Mouse (Mus musculus): ENCODE results near the gene Mogs.
"Not testable (repeated sequence)": the region's sequence is repeated elsewhere in the genome, so short reads cannot be mapped to it uniquely, and the experiment has no call there.

Gene Mogs

DNA sequence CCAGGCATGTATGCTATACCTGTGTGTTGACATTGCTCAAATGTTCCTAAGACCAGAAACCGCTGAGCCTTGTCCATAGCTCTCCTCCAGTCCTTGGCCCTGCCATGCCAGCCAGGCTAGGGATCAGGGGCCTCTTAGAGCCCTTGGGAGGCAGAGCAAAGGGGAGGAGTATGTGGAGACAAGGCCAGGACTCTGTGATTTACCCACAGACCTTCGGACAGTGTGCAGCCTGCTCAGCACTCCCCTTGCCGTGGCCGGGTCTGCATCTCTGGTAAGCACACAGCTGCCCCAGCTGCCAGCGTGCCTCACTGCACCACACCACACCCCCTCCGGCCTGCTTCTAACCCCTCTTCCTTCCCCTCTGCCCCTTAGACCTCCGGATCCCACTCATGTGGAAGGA, 32.0 kb downstream of the Mogs start:
- DNase-seq (ENCODE audit: low spot score in 2 of 2), result no peak

DNA sequence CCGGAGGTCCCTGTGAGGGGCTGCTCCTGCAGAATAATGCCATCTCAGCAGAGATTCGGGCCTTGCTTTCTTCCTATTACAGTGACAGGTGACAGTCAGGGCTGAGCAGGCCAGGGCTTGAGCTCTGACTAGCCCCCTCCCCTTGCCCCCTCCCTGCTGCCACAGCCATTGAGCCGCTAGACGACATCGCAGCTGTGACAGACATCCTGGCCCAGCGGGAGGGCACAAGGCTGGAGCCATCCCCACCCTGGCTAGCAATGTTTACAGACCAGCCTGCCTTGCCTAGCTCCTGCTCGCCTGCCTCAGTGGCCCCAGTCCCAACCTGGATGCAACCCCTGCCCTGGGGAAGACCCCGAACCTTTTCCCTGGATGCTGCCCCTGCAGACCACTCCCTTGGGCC, 36.4 kb downstream of the Mogs start:
- no peak for DNase-seq (ENCODE audit: low spot score in 2 of 2)

GRCm38 (mm10) chr6:83153038-83153437, 37.7 kb downstream of the Mogs start:
- no peak for DNase-seq (ENCODE audit: low spot score in 2 of 2)

- no peak for DNase-seq (ENCODE audit: low spot score in 2 of 2)
Observed at GRCm38 (mm10) chr6:83153485-83153884, 38.2 kb downstream of the Mogs start.

GRCm38 (mm10) chr6:83155552-83156238, 40.4 kb downstream of the Mogs start:
- DNase-seq (ENCODE audit: low spot score in 2 of 2), result no peak

DNA sequence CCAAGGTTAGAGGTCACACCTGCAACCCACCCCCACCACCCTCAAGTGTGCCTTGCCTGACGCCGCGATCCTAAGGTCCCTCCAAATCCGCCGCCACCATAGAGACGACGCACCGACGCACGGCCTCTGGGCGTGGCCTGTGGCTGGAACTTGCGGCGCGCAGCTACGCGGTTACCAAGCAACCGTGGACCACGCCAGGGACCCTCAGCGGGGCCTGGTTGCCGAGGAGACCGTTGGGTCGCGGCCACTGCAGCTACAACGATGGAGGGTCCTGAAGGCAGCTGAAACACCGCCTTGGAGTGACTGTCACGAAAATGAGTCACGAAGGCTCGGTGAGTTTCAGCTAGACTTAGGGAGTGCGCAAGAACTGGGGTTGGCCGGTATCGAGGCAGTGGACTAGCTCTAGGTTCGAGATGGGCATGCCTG, 41.0 kb downstream of the Mogs start, which contains the start of the genes Wdr54 and 1700003E16Rik:
Gene Wdr54, minus strand, starts transcription at position 139 of the 426 bp plus-strand sequence.
Gene 1700003E16Rik, plus strand, starts transcription at position 146 of the 426 bp plus-strand sequence.
- peak in 1 of 2 experiments; percentile 44 for DNase-seq (ENCODE audit: low spot score in 2 of 2)

GRCm38 (mm10) chr6:83159456-83159855, 44.2 kb downstream of the Mogs start:
- DNase-seq (ENCODE audit: low spot score in 2 of 2), result not testable (repeated sequence)

DNA sequence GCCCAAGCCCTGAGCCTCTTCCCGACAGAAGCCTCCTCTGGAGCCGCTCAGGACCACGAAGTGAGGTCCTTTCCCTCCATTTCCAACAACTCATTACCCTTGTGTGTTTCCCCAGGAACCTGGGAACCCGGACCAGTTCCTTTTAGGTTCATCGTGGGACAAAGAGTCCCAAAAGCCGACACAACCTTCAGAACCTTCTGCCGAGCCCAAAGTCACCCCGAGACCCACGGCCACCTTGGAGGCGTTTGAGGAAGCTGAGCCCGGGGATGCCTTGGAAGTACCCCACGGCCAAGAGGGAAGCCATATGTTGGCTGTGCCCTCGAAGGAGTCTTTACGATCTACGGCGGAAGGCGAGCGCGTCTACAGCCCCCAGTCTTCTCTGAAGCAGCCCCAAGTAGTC, 46.1 kb downstream of the Mogs start:
- no peak for DNase-seq (ENCODE audit: low spot score in 2 of 2)

GRCm38 (mm10) chr6:83161921-83162641, 46.8 kb downstream of the Mogs start:
- DNase-seq (ENCODE audit: low spot score in 2 of 2), result peak; percentile 46 to 54

- DNase-seq (ENCODE audit: low spot score in 2 of 2), result peak; percentile 59
Observed at GRCm38 (mm10) chr6:83162701-83163100, 47.4 kb downstream of the Mogs start.

DNA sequence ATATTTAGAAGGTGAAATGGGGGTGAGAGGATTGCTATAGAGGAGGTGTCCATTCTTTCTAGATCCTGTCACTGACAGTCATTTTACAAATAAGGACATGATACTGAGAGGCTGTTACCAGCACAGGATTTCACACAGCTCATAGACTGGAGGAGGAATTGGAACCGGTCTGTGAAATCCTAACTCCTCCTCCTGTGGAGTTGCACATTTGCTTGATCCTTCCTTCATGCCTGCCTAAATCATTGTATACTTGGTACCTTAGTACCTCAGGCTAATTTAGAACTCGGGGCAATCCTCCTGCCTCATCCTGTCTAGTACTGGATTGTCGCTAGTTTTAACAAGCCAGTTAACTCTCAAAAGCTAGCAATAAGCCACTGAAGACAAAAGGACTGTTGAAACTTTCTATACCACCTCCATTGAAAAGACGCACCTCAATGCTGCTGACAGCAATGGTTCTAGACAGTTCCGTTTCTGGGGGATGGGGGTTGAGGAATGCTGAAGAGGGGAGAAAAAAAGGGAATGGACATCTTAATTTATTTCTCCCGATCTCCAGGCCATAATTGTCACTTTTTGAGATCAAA, 49.8 kb downstream of the Mogs start:
- no peak for DNase-seq (ENCODE audit: low spot score in 2 of 2)

DNA sequence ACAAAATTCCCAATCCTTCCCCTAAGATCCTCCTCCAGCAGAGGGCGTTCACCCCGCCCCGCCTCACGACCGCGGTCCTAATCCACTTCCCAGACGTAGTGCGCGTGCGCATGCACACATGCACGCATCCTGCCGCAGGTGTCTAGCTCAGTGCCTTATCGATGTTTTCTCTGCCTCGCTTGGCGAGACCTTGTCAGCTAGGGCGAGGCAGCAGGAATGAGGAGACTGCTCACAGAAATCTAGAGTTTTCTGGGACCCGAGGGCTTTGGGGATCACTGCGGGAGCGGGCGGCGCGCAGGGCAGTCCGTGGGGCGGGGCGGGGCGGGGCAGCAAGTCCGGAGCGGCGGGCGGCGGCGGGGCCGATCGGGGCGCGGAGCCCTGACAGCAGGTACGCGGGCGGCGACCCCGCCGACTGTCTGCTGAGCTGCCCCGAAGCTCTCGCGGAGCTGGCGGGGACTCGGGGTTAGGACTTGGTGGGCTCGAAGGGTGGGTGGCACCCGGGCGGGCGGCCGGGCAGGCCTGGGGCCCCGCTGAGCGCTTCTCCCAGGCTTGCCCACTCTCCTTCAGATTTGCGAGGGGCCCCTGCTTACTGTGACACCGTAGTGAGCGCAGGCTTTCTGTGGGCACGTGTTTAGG, 50.4 kb downstream of the Mogs start, which contains the start of gene Dctn1:
Gene Dctn1, plus strand, starts transcription at position 314 of the 636 bp plus-strand sequence.
- peak; percentile 91 to 94 for DNase-seq (ENCODE audit: low spot score in 2 of 2)

- DNase-seq (ENCODE audit: low spot score in 2 of 2), result no peak
Observed at GRCm38 (mm10) chr6:83166243-83166630, 50.9 kb downstream of the Mogs start.

Data from urinary bladder, postnatal 36 days (tissue).